Mouse (Mus musculus): ENCODE results near the gene Ssc5d.
"Not testable (repeated sequence)": the region's sequence is repeated elsewhere in the genome, so short reads cannot be mapped to it uniquely, and the experiment has no call there.

The Ssc5d gene

DNA sequence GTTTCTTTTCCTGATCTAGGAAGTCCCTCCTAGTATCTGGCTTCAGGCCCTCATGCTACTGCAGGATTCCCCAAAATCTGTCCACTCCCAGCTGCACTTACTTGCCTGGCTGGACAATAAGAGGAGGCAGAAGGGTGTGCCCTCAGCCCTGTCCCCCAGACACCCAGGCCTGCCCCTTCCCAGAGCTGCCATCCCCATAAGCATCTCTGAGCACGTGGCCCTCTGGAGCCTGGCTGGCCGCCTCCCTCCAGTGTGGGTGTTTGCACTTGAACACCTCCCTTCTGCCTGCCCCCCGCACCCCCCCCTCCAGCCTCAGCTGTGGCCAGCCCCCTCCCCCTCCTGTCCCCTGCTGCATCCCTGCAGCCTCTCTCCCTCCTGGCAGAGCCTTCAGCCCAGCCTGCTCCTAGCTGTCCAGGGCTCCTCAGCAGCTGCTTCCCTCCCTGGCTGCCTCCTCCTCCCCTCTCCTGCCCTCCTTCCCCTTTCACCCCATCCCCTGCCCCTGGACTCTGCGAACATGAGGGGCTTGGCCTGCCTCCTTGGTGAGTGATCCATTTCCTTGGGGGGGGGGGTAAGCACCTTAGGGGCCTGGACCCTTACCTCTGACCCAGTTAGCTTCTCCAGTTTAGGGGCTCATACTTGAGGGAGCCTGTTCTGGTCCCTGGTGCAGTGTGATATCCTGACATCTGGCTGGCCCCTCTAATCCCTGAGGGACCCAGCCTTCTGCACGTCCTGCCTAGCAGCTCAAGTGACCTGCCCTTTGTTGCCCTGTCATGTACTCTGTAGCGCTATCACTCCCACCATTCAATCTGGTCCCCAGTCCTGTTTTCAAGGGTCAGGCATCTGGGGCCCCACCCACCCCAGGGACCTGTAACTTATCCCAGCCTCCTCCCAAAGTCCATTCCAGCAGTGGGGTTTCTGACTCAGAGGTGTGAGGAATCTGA, at the start of gene Ssc5d:
Gene Ssc5d (plus strand): TSS at position 345 of the 941 bp plus-strand sequence.
- no peak for DNase-seq (ENCODE audit: low spot score in 2 of 2)

DNA sequence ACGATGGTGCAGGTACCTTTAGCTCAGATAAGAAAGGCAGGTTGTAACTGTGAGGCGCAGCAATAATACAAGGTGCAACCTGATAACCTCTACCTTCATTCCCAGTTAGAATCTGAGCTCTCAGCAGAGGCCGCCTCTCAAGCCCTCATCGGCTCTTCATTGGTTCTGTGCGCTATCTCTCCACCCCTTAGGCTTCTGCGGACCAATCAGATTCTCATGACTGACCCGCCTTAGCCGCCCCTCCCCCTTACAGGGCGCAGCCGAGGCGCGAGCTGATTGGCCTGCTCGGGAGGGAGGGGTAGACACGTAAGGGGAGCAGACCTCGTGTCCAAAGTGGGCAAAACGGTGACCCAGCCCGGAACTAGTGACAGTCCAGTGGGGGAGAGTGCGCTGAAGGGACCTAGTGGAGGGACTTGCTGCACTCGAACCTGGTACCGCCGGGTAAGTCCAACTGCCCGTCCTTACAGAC, 48.8 kb upstream of the Ssc5d start, which contains the start of gene Isoc2a:
Gene Isoc2a (plus strand): TSS at position 401 of the 469 bp plus-strand sequence.
- DNase-seq (ENCODE audit: low spot score in 2 of 2): peak; percentile 78 to 82

DNA sequence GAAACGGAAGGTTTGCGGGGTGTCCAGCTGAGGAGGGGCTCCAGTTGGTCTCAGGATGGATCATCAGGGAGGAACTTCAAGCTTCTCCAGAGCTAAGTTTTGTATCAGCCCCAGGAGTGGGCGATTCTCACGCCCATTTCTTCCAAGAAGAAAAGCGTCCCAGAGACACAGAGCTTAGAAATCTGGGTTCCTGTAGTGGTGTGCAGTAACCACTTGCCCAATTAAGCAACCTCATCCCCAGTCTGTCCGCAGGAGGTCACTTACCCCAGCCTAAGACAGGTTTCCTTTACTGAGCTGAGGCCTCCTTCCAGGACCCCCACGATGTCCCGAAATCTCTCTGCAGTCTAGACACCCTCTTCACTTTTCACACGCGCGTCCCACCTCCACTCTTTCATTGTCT, 48.4 kb upstream of the Ssc5d start:
- DNase-seq (ENCODE audit: low spot score in 2 of 2): no peak

DNA sequence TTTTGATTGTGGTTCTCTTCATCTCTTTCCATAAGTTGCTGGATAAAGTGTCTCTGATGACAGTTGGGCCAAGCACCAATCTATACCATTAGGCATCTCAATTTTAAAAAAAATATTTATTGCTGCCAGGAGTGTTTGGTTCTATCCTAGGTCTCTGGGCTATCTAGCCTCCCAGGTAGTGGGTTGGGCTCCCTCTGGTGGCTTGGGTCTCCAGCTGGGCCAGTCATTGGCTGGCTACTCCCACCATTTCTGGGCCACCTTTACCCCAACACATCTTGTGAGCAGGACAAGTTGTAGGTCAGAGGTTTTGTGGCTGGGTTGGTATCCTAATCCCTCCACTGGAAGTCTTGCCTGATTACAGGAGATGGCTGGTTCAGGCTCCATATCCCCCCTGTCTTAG, 47.4 kb upstream of the Ssc5d start:
- DNase-seq (ENCODE audit: low spot score in 2 of 2): no peak

DNA sequence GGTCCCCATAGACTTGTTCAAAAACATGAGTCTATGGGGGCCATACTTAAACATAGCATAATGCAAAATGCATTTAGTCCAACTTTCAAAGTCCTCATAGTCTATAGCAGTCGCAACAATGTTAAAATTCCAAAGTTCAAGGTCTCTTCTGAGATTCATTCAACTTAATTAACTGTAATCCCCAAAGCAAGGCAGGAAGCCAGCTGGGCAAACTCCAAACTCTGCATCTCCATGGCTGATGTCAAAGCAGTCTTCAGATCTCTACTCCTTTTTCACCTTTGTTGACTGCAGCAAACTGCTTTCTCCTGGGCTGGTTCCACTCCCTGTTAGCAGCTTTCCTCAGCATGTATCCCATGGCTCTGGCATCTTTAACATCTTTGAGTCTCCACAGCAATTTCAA, 46.5 kb upstream of the Ssc5d start:
- DNase-seq (ENCODE audit: low spot score in 2 of 2): not testable (repeated sequence)

DNA sequence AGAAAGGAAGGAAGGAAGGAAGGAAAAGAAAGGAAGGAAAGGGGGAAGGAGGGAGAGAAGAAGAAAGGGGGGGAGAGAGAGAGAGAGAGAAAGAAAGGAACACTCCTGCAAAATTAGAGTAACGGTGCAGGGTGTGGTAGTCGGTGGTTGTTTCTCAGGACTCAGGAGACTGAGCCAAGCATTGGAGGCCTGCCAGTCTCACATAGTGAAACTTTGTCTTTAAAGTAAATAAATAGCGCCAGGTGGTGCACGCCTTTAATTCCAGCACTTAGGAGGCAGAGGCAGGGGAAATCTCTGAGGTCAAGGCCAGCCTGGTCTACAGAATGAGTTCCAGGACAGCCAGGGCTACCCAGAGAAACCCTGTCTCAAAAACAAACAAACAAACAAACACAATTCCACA, 38.9 kb upstream of the Ssc5d start:
- no peak for DNase-seq (ENCODE audit: low spot score in 2 of 2)

DNA sequence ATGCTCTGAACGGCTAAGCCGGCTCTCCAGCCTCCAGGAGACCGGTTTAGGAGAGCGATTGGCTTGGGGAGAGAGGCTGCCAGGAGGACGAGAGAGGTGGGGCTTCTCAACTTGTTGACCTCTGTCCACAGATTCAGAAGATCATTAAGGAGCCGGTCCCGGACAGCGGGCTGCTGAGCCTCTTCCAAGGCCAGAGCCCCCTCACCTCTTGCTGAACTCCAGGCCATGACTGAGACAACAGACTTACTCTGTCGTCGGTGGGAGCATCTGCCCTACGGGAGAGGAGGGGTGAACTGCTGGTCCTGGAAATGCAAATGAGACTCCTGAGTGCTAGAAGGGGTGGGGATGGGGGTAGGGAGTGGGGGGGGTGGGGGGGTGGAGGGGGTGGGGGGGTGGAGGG, 30.4 kb upstream of the Ssc5d start:
- no peak for DNase-seq (ENCODE audit: low spot score in 2 of 2)

DNA sequence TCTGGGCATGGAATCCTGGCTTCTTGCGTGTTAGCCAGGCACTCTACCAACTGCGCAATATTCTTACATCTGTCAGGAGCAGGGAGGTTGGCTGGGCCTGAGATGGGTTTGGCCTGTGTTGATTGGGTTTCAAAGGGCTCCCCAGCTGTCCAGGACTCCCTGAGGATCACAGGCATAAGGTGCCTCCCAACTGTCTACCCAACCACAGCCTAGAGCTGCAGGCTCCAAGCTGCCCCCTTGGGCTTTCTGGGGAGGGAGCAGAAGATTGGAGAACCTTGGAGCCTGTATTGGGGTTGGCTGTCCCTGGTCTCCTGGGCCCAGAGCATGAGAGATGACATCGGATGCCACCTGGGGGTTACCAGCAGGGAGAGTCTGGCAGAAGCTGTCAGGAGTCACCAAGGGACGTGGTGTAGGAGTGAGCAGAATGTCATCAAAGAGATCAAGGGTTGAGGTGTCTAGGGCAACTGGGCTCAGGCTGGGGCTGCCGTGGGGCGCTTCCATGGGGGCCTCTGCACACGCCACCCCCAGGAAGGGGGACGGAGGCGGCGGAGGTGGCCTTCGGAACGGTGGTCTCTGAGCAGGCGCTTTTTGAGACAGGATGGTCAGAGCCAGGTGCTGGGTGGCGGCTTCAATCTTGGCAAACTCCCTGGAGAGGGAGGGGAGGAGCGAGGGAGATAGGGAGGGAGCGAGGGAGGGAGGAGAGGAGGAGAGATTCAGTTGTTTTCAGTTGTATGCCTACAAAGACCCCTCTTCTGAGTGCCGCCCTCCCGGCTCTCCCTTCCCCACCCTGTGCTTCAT, 26.5 kb upstream of the Ssc5d start:
- no peak for DNase-seq (ENCODE audit: low spot score in 2 of 2)

DNA sequence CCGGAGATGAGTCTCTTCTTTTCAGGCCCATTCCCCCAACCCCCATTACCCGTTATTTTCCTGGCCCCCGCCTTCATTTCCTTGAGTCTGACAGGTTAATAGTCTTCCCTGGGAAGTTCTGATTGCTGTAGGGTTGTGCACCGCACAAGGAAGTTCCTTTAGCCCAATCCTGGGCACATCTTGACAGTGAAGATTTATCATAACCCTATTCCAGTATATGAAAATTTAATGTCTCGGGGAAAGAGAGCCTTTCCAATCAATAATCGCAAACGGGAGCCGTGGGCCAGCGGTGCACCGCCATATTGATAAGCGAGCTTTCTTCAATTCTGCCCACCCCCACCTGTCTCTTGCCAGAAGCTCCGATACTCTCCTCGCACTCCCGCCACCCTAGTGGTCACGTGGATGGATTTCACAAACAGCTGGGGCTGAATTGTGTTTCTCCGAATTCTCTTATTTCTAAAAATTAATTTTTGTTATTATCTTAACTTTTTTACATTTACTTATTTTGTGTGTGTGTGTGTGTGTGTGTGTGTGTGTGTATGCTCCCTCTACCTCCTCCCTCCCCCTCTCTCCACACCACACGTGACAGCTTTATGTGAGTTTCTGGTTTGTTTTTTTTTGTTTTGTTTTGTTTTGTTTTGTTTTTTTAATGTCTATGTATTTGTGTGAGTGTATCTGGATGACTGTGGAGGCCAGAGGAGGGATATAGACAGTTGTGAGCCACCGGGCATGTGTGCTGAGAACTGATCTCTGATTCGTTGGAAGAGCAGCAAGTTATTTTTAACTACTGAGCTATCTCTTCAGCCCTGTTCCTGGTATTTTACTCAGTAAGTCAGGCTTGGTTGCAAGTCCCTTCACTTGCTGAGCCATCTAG, 25.7 kb upstream of the Ssc5d start:
- DNase-seq (ENCODE audit: low spot score in 2 of 2): no peak

DNA sequence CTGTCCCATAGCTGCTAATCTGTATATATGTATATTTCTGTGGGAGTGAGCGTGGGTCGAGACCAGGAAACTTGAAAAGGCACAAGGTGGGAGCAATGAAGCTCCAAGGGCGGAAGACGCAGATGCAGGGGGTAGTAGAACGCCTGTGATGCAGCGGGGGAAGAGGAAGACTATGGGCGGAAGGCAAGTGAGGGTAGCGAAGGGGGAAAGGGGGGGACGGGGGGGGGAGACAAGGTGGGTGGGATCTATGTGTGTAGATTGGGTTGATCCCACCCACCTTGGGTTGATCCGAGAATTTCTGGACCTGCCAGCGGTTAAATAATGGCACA, 25.1 kb upstream of the Ssc5d start:
- no peak for DNase-seq (ENCODE audit: low spot score in 2 of 2)

DNA sequence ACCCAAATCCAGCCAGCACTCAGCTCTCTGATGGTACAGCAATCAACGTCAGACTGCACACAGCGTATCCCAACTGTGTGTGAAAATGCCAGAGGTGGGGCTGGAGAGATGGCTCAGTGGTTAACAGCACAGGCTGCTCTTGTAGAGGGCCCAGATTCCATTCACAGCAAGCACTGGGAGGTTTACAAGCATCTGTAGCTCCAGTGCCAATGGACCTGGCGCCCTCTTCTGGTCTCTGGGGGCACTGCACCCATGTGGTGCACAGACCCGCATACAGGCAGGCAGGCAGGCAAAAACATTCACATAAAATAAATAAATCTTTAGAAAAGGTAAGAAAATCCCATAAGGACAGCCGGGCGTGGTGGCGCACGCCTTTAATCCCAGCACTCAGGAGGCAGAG, 24.4 kb upstream of the Ssc5d start:
- DNase-seq (ENCODE audit: low spot score in 2 of 2): no peak

DNA sequence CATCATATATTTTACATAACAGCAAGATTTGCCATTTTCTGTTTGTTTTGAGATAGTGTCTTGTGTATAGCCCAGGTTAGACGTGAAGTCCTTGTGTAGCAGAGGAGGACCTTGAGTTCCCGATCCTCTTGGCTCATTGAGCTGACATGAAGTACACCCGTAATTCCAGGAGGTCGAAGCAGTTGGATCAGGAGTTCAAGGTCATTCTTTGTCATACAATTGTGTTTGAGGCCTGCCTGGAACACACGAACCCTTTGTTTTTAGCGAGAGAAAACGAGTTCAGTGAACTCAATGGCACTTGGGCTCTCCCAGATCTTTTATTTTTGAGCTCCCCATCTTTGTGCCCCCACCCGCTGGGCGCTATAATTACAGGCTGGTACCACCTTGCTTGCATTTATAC, 23.2 kb upstream of the Ssc5d start:
- no peak for DNase-seq (ENCODE audit: low spot score in 2 of 2)

DNA sequence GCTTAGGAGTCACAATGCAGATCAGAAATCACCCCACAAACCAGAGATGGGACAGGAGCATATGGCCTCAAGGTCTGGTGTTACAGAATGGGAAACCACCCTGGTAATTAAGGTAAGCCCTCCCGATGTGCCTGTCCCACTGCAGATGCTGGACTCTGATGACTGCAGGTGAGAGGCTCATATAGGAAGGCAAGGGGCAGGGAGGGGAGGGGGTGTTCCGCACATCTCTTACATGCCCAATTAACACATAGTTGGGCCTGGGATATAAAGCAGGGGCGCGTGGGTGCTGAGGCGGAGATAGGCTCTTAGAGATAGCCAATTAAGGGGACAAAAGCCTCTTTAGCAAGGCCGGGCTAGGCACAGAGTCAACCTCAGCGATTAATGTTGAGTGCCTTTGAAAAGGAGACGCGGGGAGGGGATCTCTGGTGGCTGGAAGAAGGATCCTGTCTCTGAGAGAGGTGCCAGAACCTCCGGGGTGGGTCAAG, 19.1 kb upstream of the Ssc5d start, which contains the start of gene Gm36210:
Gene Gm36210 (minus strand): TSS at position 51 of the 485 bp plus-strand sequence.
- DNase-seq (ENCODE audit: low spot score in 2 of 2): no peak

DNA sequence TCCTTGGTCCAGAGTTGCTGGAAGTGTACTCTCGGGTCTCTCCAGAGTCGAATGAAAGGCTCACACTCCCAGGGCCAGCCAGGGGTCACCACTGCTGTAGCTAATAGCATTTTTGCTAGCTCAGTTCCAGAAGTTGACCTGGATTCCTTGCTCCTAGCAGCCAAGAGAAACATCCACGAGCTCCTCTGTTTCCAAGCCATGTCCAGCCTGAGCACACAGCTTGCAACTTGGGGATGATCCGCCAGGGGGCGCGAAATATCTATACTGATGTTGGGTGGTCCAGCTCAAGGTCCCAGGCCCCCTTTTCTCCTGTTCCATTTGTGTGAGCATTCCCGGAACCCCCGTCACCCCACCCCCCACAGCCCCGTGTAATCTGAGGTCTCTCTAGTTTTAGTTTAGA, 14.0 kb upstream of the Ssc5d start:
- DNase-seq (ENCODE audit: low spot score in 2 of 2): peak; percentile 60 to 63

DNA sequence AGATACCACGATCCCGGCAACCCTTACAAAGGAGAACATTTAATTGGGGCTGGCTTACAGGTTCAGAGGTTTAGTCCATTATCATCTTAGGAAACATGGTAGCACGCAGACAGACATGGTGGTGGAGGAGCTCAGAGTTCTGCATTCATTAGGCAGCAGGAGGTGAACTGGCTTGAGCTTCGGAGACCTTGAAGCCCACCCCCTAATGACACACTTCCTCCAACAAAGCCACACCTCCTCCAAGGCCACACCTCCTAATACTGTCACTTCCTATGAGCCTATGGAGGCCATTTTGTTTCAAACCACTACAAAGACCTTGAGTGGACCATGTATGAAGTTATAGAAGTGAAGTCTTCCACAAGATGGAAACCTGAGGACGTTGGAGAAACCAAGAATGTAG, 13.3 kb upstream of the Ssc5d start:
- no peak for DNase-seq (ENCODE audit: low spot score in 2 of 2)

DNA sequence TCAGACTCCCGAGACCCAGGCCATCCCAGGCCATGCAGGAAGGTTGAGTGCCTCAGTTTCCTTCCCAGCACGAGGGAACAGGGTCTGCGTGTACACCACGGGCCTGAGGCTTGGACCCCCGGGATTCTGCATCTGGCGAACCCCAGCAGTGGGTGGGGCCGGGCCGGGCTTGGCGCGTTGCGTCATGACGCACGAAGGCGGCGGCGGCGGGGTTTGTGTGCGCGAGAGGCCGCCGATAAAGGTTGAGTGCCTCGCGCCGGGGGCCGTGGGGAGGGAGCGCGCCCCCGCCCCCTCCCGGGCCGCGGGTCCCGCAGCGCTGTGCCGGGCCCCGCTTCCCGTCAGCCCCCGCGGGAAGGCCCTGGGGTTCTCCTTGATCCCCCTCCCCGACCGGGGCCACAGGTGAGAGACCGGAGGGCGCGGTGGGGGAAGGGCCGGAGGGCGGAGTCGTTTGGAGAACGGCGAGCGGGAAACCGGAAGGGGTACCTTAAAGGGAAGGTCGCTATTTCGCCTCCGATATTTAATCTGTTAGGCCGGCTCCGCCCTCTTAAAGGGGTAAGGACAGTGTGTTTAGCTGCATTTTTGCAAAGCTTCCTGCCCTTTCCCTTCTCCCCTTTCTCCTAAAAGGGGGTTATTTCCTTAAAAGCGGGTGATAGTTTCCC, 10.4 kb upstream of the Ssc5d start, which contains the start of gene Zfp628:
Gene Zfp628 (plus strand): TSS at position 211 of the 659 bp plus-strand sequence.
- peak; percentile 95 to 96 for DNase-seq (ENCODE audit: low spot score in 2 of 2)

DNA sequence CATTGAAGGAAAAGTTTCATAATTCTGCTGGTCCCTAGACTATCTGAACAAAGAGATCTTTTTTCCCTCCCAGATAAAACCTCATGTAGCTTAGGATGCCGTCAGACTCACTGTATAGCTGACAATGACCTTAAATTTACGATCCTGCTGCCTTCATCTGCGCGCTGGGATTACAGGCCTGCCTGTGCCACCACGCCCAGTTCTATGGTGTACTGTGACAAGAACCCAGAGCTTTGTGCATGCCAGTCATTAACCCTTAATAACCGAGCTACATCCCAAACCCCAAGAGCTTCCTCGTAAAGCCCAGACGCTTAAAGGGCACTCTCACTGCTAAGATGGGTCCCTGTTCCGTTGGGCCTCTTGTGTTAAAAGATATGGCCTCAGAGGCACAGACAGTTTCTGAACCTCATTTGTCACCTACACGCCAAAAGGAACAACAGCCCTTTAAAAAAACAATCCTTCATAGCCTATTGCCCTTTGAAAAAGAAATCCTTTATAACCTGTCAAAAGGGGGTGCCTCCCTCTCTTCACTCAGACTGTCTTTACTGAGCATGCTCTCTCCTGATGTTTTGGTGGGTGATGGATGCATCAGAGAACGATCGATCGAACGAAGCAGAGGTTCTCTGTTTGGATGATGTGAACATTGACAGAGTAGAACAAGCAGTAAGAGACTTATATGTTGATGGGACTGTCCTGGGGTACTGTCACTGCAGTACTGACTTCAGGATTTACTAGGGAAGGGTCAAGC, 9.7 kb upstream of the Ssc5d start:
- DNase-seq (ENCODE audit: low spot score in 2 of 2): peak in 1 of 2 experiments; percentile 60

DNA sequence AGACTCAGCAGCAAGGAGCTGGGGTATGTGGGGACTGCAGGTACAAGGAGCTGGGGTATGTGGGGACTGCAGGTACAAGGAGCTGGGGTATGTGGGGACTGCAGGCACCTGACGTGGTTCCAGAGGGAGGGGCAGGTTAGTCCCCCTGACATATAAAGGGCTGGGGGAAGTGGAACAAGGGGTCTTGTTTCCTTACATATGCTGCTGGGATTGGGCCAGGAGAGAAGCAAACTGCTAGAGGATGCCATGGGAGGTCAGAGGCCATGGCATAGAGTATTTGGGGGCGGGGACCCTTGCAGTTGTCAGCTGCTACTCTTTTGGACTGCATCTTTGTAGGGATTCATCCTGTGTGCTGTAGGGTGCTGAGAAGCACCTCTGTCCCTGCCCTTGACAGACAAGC, 8.1 kb upstream of the Ssc5d start:
- no peak for DNase-seq (ENCODE audit: low spot score in 2 of 2)

DNA sequence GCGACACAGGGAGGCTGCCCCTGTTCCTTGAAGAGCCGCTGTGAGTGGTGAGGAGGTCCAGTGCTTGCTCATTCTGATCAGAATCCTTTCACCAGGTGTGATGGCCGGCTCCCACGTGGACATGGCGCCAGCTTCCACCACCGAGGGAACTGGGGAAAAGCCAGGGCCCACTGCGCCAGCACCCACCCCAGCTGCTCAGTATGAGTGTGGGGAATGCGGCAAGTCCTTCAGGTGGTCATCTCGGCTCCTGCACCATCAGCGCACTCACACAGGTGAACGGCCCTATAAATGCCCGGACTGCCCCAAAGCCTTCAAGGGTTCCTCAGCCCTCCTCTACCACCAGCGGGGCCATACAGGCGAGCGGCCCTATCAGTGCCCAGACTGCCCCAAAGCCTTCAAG, 6.9 kb upstream of the Ssc5d start:
- no peak for DNase-seq (ENCODE audit: low spot score in 2 of 2)

DNA sequence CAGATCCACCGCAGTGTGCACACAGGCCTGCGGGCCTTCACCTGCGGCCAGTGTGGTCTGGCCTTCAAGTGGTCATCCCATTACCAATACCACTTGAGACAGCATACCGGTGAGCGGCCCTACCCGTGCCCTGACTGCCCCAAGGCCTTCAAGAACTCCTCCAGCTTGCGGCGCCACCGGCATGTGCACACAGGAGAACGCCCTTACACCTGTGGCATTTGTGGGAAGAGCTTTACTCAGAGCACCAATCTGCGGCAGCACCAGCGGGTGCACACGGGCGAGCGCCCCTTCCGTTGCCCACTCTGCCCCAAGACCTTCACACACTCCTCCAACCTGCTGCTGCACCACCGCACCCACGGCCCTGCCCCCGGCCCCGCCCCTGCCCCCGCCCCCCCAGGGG, 6.5 kb upstream of the Ssc5d start:
- no peak for DNase-seq (ENCODE audit: low spot score in 2 of 2)

Measured in right cerebral cortex, adult 2 months (tissue).